ENCODE assay signal across 21 mouse cellular contexts in genomic region chr3:85264546-85264945, GRCm38 (mm10).
DNase-seq lines count a peak whose midpoint lies in the region; ATAC-seq and TF ChIP-seq lines count a peak whose summit lies in the region.
"Had no signal": no experiment of that assay in that cellular context is flagged by ENCODE, and none has a peak within 500 bp of the region (broad histone marks: within the 10 kb centered on the region; RNA-seq: fewer than 3 reads in every experiment).

No protein-coding gene starts in this region.

- no peak for TF ChIP-seq POLR2A in liver, adult 2 months (IDR thresholded peaks at IDR 0.05; ENCODE audit: extremely low read depth, insufficient read depth, low read length)
- TF ChIP-seq POLR2A in CH12.LX (IDR thresholded peaks at IDR 0.05; ENCODE audit: low read depth, low read length) = no peak
- TF ChIP-seq POLR2A in olfactory bulb, adult 2 months (IDR thresholded peaks at IDR 0.05; ENCODE audit: insufficient read depth, low read depth, low read length) = no peak

- peak; percentile 7 to 19 for DNase-seq in heart, adult 18-20 months
- peak; percentile 98 for DNase-seq in liver, adult 2 months (ENCODE audit: extremely low read depth, low read depth, low spot score)
- DNase-seq in liver = no peak
- DNase-seq in CH12.LX (ENCODE audit: extremely low read depth) = no peak
- DNase-seq: adrenal gland, postnatal 25 days; cerebellum, adult 18-20 months; cerebellum, adult 9-11 months; embryo, embryonic 11 days; gastrocnemius, postnatal 14 days; heart, postnatal 10 days had no signal

- WGBS in heart, embryonic 11.5 days (ENCODE audit: insufficient replicate concordance) = 69% methylated on average over 6 of the region's 6 CpGs
- WGBS in liver, adult 2 months = 11% methylated on average over 6 of the region's 6 CpGs
- 51% methylated on average over 6 of the region's 6 CpGs for WGBS in olfactory bulb, adult 2 months
- WGBS in forebrain, embryonic 16.5 days = 89% methylated on average over 6 of the region's 6 CpGs

- no peaks in the 10 kb centered on the region for H3K27me3 ChIP-seq in heart, embryonic 11.5 days (ENCODE audit: control insufficient read depth, insufficient read depth, low read length)
- H3K27me3 ChIP-seq in liver, adult 2 months (ENCODE audit: control insufficient read depth, insufficient read depth, low read length) = no peaks in the 10 kb centered on the region
- H3K27me3 ChIP-seq in CH12.LX (replicated peaks) = no peaks in the 10 kb centered on the region
- no peaks in the 10 kb centered on the region for H3K27me3 ChIP-seq in forebrain, embryonic 16.5 days (replicated peaks; ENCODE audit: control insufficient read depth, insufficient read depth, low read length)
- H3K27me3 ChIP-seq: embryonic facial prominence, embryonic 15.5 days; hindbrain, embryonic 13.5 days had no signal

- TF ChIP-seq RAD21 in CH12.LX (IDR thresholded peaks at IDR 0.05; ENCODE audit: low read depth, low read length) = no peak

- H3K79me2 ChIP-seq in liver, adult 2 months (ENCODE audit: control insufficient read depth, insufficient read depth, low read length) = peaks cover 9% of the 10 kb centered on the region; the same call in 1 of the 2 replicates
- no peaks in the 10 kb centered on the region for H3K79me2 ChIP-seq in CH12.LX (replicated peaks; ENCODE audit: control insufficient read depth, extremely low read depth, insufficient read depth, poor library complexity, severe bottlenecking)

- H3K9ac ChIP-seq in heart, embryonic 11.5 days (ENCODE audit: low read depth, low read length) = no peak overlapping the region
- no peak overlapping the region; the same call in 1 of the 2 replicates for H3K9ac ChIP-seq in liver, adult 2 months (ENCODE audit: low read depth, low read length)
- no peak overlapping the region for H3K9ac ChIP-seq in CH12.LX (ENCODE audit: insufficient read depth, low read depth)
- no peak overlapping the region for H3K9ac ChIP-seq in forebrain, embryonic 16.5 days (replicated peaks; ENCODE audit: low read depth, low read length)
- H3K9ac ChIP-seq: embryonic facial prominence, embryonic 15.5 days; hindbrain, embryonic 13.5 days had no signal

- H3K4me1 ChIP-seq in heart, embryonic 11.5 days (ENCODE audit: control insufficient read depth, insufficient read depth, low read length) = peaks cover 5% of the 10 kb centered on the region
- peaks cover 18% of the 10 kb centered on the region for H3K4me1 ChIP-seq in liver, adult 2 months (ENCODE audit: control insufficient read depth, insufficient read depth, low read length)
- H3K4me1 ChIP-seq in CH12.LX (ENCODE audit: control insufficient read depth in 1 of 2, insufficient read depth in 2 of 2) = peaks cover 2 to 16% of the 10 kb centered on the region in 2 experiments; a peak in 3 of 4 replicates
- H3K4me1 ChIP-seq in olfactory bulb, adult 2 months (ENCODE audit: control insufficient read depth, insufficient read depth, low read length) = peaks cover 8% of the 10 kb centered on the region
- H3K4me1 ChIP-seq in forebrain, embryonic 16.5 days (replicated peaks; ENCODE audit: control insufficient read depth, insufficient read depth, low read length) = no peaks in the 10 kb centered on the region
- H3K4me1 ChIP-seq: embryonic facial prominence, embryonic 15.5 days; forebrain, embryonic 10.5 days; hindbrain, embryonic 13.5 days had no signal

- dilution Hi-C loops in CH12.LX (cut with MboI; ENCODE audit: extremely low pct_ligation_motif_present, extremely low pct_unique_long_range_greater_than_20kb, low sequenced_read_pairs) = no loop called here

- ATAC-seq in heart, embryonic 11.5 days (replicated peaks; ENCODE audit: insufficient number of reproducible peaks, low FRiP score, low TSS enrichment) = no peak
- ATAC-seq in forebrain, embryonic 16.5 days = no peak
- ATAC-seq: activated CD4-positive, CD25-positive, alpha-beta regulatory T cell, adult 4 months; forebrain, embryonic 14.5 days; hindbrain, postnatal 0 days; Patski had no signal

- no peak for TF ChIP-seq EP300 in CH12.LX (IDR thresholded peaks at IDR 0.05; ENCODE audit: low read length)

- no peak for TF ChIP-seq CTCF in liver, adult 2 months (IDR thresholded peaks at IDR 0.05; ENCODE audit: low read depth, low read length)
- no peak for TF ChIP-seq CTCF in CH12.LX (conservative IDR thresholded peaks at IDR 0.05 in 1 of 2, IDR thresholded peaks at IDR 0.05 in 1 of 2; ENCODE audit: low read depth in 2 of 2, low read length in 2 of 2)
- TF ChIP-seq CTCF in olfactory bulb, adult 2 months (IDR thresholded peaks at IDR 0.05; ENCODE audit: insufficient read depth, low read depth, low read length) = no peak

- H3K27ac ChIP-seq in heart, embryonic 11.5 days (ENCODE audit: low read depth, low read length) = no peak overlapping the region
- peak overlapping the region; percentile 59 for H3K27ac ChIP-seq in liver, adult 2 months (replicated peaks; ENCODE audit: insufficient read depth, low read depth, low read length)
- no peak overlapping the region for H3K27ac ChIP-seq in CH12.LX (ENCODE audit: insufficient read depth, low read depth)
- peak overlapping the region; percentile 88 for H3K27ac ChIP-seq in olfactory bulb, adult 2 months (ENCODE audit: insufficient read depth, low read depth, low read length)
- H3K27ac ChIP-seq in forebrain, embryonic 16.5 days (ENCODE audit: low read length) = no peak overlapping the region
- H3K27ac ChIP-seq: embryonic facial prominence, embryonic 15.5 days; forebrain, embryonic 10.5 days; hindbrain, embryonic 13.5 days; hindbrain, postnatal 0 days had no signal

- in situ Hi-C loops in CH12.LX (cut with MboI; ENCODE audit: low pct_ligation_motif_present, low pct_unique_long_range_greater_than_20kb, low sequenced_read_pairs) = no loop called here

- H3K36me3 ChIP-seq in heart, embryonic 11.5 days (ENCODE audit: control insufficient read depth, insufficient read depth, low read length) = no peaks in the 10 kb centered on the region
- no peaks in the 10 kb centered on the region for H3K36me3 ChIP-seq in liver, adult 2 months (ENCODE audit: control insufficient read depth, insufficient read depth, low read length)
- no peaks in the 10 kb centered on the region for H3K36me3 ChIP-seq in CH12.LX (replicated peaks in 1 of 2; ENCODE audit: control insufficient read depth in 1 of 2, insufficient read depth in 1 of 2, low read length in 1 of 2)
- H3K36me3 ChIP-seq in forebrain, embryonic 16.5 days (ENCODE audit: control insufficient read depth, insufficient read depth) = no peaks in the 10 kb centered on the region
- H3K36me3 ChIP-seq: embryonic facial prominence, embryonic 15.5 days; forebrain, embryonic 10.5 days; hindbrain, embryonic 13.5 days had no signal

- H3K4me2 ChIP-seq in heart, embryonic 11.5 days = no peak overlapping the region
- H3K4me2 ChIP-seq in CH12.LX (ENCODE audit: insufficient read depth, low read depth, poor library complexity, severe bottlenecking) = peak overlapping the region; percentile 39
- H3K4me2 ChIP-seq in forebrain, embryonic 16.5 days (ENCODE audit: low read length) = no peak overlapping the region
- H3K4me2 ChIP-seq: embryonic facial prominence, embryonic 15.5 days; hindbrain, embryonic 13.5 days had no signal

- no peak overlapping the region for H3K4me3 ChIP-seq in heart, embryonic 11.5 days (ENCODE audit: low read depth, low read length)
- peak overlapping the region; percentile 41; the same call in 1 of the 2 replicates for H3K4me3 ChIP-seq in liver, adult 2 months (ENCODE audit: insufficient read depth, low read depth, low read length)
- no peak overlapping the region for H3K4me3 ChIP-seq in CH12.LX (replicated peaks in 1 of 3; ENCODE audit: low read depth in 2 of 3, low read length in 2 of 3, poor library complexity in 1 of 3)
- no peak overlapping the region for H3K4me3 ChIP-seq in olfactory bulb, adult 2 months (ENCODE audit: insufficient read depth, low read depth, low read length)
- no peak overlapping the region for H3K4me3 ChIP-seq in forebrain, embryonic 16.5 days (replicated peaks; ENCODE audit: low read length)
- H3K4me3 ChIP-seq: embryonic facial prominence, embryonic 15.5 days; erythroblast, embryonic 14.5 days; forebrain, embryonic 10.5 days; hindbrain, embryonic 13.5 days had no signal

- no peaks in the 10 kb centered on the region for H3K9me3 ChIP-seq in heart, embryonic 11.5 days (replicated peaks; ENCODE audit: control insufficient read depth, low read length)
- no peaks in the 10 kb centered on the region for H3K9me3 ChIP-seq in CH12.LX (replicated peaks; ENCODE audit: low read length)
- 0 out of 2 replicates have a peak, but pooled peaks cover 2% of the 10 kb centered on the region for H3K9me3 ChIP-seq in forebrain, embryonic 16.5 days (ENCODE audit: control insufficient read depth, low read length)
- H3K9me3 ChIP-seq: embryonic facial prominence, embryonic 15.5 days; forebrain, embryonic 10.5 days; hindbrain, embryonic 13.5 days had no signal

TF ChIP-seq in CH12.LX, 34 proteins besides CTCF, POLR2A, EP300 and RAD21:
- no peak for TF ChIP-seq ZMIZ1 (IDR thresholded peaks at IDR 0.05; ENCODE audit: low read depth, low read length)
- no peak for TF ChIP-seq UBTF (IDR thresholded peaks at IDR 0.05; ENCODE audit: low read depth, low read length)
- no peak for TF ChIP-seq SIN3A (IDR thresholded peaks at IDR 0.05; ENCODE audit: low read length)

Comparison
In these comparisons a context has a peak if more than half of its experiments do, and no peak if none do; other contexts are left out.
1. DNase-seq: peak in heart, adult 18-20 months (2 of 2) and liver, adult 2 months (single experiment); none in liver (single experiment) and CH12.LX (single experiment).
2. H3K27ac ChIP-seq: peak in liver, adult 2 months (single experiment) and olfactory bulb, adult 2 months (single experiment); none in heart, embryonic 11.5 days (single experiment), CH12.LX (single experiment) and forebrain, embryonic 16.5 days (single experiment).